Mouse (Mus musculus) right cerebral cortex, adult 2 months (tissue): ENCODE measurements around the gene Ptprs.

Experiments
- DNase-seq, 2 experiments: peaks; one replicate each; pipeline ENCODE4 v3.0.0; 2021 to 2022; ENCODE audit warnings: low spot score in 2 of 2

Gene Ptprs

GRCm38 (mm10) chr17:56467456-56467884 is 8.8 kb downstream of the Ptprs start:
- peak; percentile 53 to 65 for DNase-seq

DNA sequence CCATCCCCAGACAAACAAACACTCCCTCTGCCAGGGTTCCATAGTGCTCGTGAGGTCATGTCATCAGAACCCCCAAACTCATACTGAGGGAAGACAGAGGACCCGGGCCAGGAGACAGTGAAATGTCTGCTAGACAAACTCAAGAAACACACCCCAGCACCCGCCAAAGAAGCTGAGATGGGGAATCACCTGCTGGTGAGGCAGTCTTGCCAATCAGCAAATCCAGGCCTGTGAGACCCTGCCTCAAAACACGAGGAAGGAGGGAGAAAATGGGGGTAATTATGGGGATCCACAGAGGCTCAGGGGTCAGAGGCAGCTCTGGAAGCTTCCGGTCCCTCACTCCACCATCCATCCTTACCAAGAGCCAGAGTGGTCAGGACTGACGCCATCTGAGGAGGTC is 9.5 kb downstream of the Ptprs start:
- no peak for DNase-seq

GRCm38 (mm10) chr17:56464817-56465216 is 11.5 kb downstream of the Ptprs start:
- no peak for DNase-seq

GRCm38 (mm10) chr17:56464345-56464744 is 11.9 kb downstream of the Ptprs start:
- no peak for DNase-seq

GRCm38 (mm10) chr17:56463500-56463899 is 12.8 kb downstream of the Ptprs start:
- DNase-seq, result no peak

GRCm38 (mm10) chr17:56462835-56463455 is 13.3 kb downstream of the Ptprs start:
- DNase-seq, result no peak

GRCm38 (mm10) chr17:56461771-56462743 is 14.2 kb downstream of the Ptprs start:
- DNase-seq, result peak; percentile 94 to 95

GRCm38 (mm10) chr17:56460876-56461275 is 15.4 kb downstream of the Ptprs start:
- no peak for DNase-seq

DNA sequence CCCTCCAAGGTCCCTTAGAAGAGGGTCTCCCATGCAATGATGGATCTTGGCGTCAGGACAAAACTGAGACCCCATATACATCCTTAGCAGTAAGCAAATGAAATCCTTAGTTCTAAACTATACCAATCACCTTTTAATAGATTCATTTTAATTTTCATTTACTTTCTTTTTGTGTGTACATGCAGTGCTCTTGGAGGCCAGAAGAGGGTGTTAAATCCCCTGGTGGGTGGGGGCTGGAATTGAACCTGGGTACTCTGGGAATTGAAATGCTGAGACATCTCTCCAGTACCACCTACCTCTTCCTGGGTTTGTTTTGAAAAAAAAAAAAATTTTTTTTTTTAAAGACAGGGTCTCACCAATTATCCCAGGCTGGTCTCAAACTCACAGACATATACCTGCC is 18.8 kb downstream of the Ptprs start:
- no peak for DNase-seq

DNA sequence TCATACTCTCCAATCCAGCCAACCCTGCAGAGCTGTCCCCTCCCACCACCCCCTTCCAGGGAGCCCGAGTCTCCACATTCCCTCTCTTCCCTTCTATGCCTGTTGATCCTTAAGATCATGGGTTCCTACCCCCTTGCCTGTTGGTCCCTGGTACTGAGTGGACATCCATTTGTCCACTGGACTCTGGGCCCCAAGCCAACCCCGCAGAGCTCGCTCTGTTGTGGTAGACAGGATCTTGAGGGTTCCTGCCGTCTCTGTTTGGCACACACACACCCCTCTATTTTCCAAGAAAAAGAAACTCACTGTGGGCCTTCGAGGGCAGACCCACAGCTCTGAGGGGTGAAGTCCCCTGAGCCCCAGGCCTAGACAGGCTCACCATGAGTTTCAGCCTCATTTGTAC is 19.9 kb downstream of the Ptprs start:
- DNase-seq, result no peak

DNA sequence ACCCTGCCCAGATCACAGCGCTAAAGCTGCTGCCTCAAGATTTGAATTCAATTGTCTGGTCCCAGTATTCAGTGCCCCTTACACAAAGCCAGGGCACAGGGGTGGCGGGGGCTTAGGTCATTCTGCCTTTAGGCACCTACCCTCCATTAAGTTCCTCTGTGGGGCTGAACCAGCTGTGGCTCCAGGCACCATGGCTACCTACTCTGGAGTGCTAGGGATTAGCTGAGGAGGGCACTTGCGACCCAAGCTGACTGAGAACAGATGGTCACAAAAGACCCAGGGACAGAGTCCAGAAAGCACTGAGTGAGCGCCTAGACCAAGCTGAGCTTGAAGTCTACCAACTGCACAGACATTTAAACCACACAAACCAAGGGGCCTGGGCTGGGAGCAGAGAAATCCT is 22.6 kb downstream of the Ptprs start:
- DNase-seq, result no peak

GRCm38 (mm10) chr17:56453251-56453650 is 23.0 kb downstream of the Ptprs start:
- peak in 1 of 2 experiments; percentile 47 for DNase-seq

- no peak for DNase-seq
Observed at GRCm38 (mm10) chr17:56447716-56448115, 28.6 kb downstream of the Ptprs start.

GRCm38 (mm10) chr17:56445397-56445796 is 30.9 kb downstream of the Ptprs start:
- DNase-seq, result peak; percentile 74

DNA sequence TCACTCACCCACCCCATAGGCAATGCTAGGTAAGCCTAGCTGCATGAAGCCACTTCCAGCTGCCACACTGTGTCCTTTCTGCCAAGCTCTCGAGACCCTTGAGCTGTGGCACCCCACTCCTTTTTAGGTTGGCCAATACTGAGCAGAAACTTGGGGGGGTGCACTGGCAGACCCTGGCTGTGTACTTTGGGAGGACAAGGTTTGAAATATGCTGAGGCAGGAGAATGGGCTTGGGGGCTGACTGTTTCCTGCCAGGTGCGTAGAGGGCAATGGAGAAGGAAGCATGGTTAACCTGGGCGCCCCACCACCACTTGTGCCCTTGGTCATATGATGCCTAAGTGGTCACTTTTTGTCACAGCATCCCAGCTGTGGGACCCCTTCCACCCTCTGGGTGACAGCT is 31.5 kb downstream of the Ptprs start:
- no peak for DNase-seq

- no peak for DNase-seq
Observed at GRCm38 (mm10) chr17:56443341-56443795, 32.9 kb downstream of the Ptprs start.

- no peak for DNase-seq
Observed at GRCm38 (mm10) chr17:56442316-56442715, 34.0 kb downstream of the Ptprs start.

GRCm38 (mm10) chr17:56439731-56440460 is 36.4 kb downstream of the Ptprs start:
- DNase-seq, result no peak

DNA sequence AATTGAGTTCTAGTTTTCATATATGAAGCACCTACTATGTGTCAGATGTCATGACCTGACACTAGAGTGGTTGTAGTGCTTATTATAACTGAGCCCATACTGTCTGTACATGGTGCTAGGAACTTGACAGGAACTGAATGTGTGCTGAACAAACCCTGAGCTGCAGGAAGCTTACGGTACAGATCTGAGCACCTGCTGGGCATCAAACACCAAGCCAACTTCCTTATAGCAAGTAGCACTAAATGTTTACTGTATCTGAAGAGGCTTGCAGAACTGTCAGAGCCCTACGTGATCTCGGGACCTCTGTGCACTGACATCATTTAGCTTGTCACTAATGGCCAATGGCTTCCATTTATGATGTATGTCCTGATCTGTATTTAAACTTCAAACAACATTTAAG is 44.7 kb downstream of the Ptprs start:
- DNase-seq, result no peak

- DNase-seq, result no peak
Observed at GRCm38 (mm10) chr17:56427857-56428256, 48.4 kb downstream of the Ptprs start.

- DNase-seq, result no peak
Observed at GRCm38 (mm10) chr17:56425941-56426340, 50.3 kb downstream of the Ptprs start.

GRCm38 (mm10) chr17:56425584-56425914 is 50.7 kb downstream of the Ptprs start:
- peak; percentile 73 to 80 for DNase-seq
